Mouse (Mus musculus) hindlimb bud, embryonic 11.5 days (tissue): ENCODE results near the gene Arfgap2.
A peak's percentile ranks its signal among the peaks of the same experiment; 100 is the strongest.
"Not testable (repeated sequence)": the region's sequence is repeated elsewhere in the genome, so short reads cannot be mapped to it uniquely, and the experiment has no call there.

Experiments used
- DNase-seq: peaks from one replicate; pipeline ENCODE4 v3.0.0-alpha.2; 2012; ENCODE audit warnings: low read depth, low spot score; ENCODE audit errors: extremely low spot score

Gene Arfgap2

GRCm38 (mm10) chr2:91264711-91265681 lies at the start of gene Arfgap2:
TSS of gene Arfgap2 (plus strand) at chr2:91264974.
- peak; percentile 76 for DNase-seq

GRCm38 (mm10) chr2:91217032-91217431 lies 47.7 kb upstream of the Arfgap2 start:
- no peak for DNase-seq

GRCm38 (mm10) chr2:91220501-91220900 lies 44.3 kb upstream of the Arfgap2 start:
- no peak for DNase-seq

- DNase-seq: no peak
Measured at GRCm38 (mm10) chr2:91223614-91224013, 41.2 kb upstream of the Arfgap2 start.

- no peak for DNase-seq
Measured at GRCm38 (mm10) chr2:91229735-91230134, 35.0 kb upstream of the Arfgap2 start.

GRCm38 (mm10) chr2:91236601-91237510 lies 27.9 kb upstream of the Arfgap2 start, which contains the start of gene Ddb2:
TSS of gene Ddb2 (minus strand) at chr2:91236982.
- peak; percentile 62 for DNase-seq

- not testable (repeated sequence) for DNase-seq
Measured at GRCm38 (mm10) chr2:91237511-91238080, 27.2 kb upstream of the Arfgap2 start.

- DNase-seq: no peak
Measured at GRCm38 (mm10) chr2:91242547-91242946, 22.2 kb upstream of the Arfgap2 start.

- no peak for DNase-seq
Measured at GRCm38 (mm10) chr2:91243416-91243815, 21.4 kb upstream of the Arfgap2 start.

GRCm38 (mm10) chr2:91244557-91245228 lies 20.1 kb upstream of the Arfgap2 start:
- DNase-seq: no peak

GRCm38 (mm10) chr2:91248366-91248765 lies 16.4 kb upstream of the Arfgap2 start:
- DNase-seq: no peak

- no peak for DNase-seq
Measured at GRCm38 (mm10) chr2:91252001-91252400, 12.8 kb upstream of the Arfgap2 start.

- no peak for DNase-seq
Measured at GRCm38 (mm10) chr2:91252512-91252911, 12.3 kb upstream of the Arfgap2 start.

GRCm38 (mm10) chr2:91254725-91255380 lies 9.9 kb upstream of the Arfgap2 start:
- DNase-seq: no peak

GRCm38 (mm10) chr2:91255661-91256150 lies 9.1 kb upstream of the Arfgap2 start, which contains the start of gene Pacsin3:
TSS of gene Pacsin3 (plus strand) at chr2:91255954.
- DNase-seq: no peak

- no peak for DNase-seq
Measured at GRCm38 (mm10) chr2:91256256-91257125, 8.3 kb upstream of the Arfgap2 start.

GRCm38 (mm10) chr2:91257126-91257980 lies 7.4 kb upstream of the Arfgap2 start:
- DNase-seq: no peak

GRCm38 (mm10) chr2:91258054-91258453 lies 6.7 kb upstream of the Arfgap2 start:
- DNase-seq: no peak
